Mouse (Mus musculus) left cerebral cortex, adult 2 months (tissue): Measurements from ENCODE around the gene Gna12. TPM values are rescaled to one million over a fixed set of nuclear protein-coding genes. Genes with fewer than 3 reads are reported as not detected.

Experiments
- DNase-seq, 2 experiments: peaks; one replicate each; pipeline ENCODE4 v3.0.0; 2021 to 2022; ENCODE audit warnings: low spot score in 2 of 2, mixed read lengths in 1 of 2; ENCODE audit errors: extremely low spot score in 1 of 2
- H3K27ac ChIP-seq: fragments of 200-600 bp; 2 replicates; pipeline ENCODE4 v1.8.1; 2022
- H3K4me3 ChIP-seq: fragments of 200-600 bp; 2 replicates; pipeline ENCODE4 v1.8.1; 2022
- CTCF ChIP-seq: fragments of 200-600 bp; IDR thresholded peaks from 2 replicates; pipeline ENCODE4 v1.8.1; 2022; ENCODE audit warnings: antibody characterized with exemption, mild to moderate bottlenecking, moderate library complexity
- intact Hi-C: fragments of 180-260 bp; cut with DNase I; formaldehyde crosslinking; loops from one replicate; pipeline ENCODE4 v1.15.1; 2025
- total RNA-seq, 2 experiments: library from RNA; stranded (reverse); gene quantifications; 2 replicates each; pipeline ENCODE4 v1.2.3; 2021

Gene Gna12
- total RNA-seq, 2 experiments from 2014 or later: 62.2 to 67.6 TPM

DNA sequence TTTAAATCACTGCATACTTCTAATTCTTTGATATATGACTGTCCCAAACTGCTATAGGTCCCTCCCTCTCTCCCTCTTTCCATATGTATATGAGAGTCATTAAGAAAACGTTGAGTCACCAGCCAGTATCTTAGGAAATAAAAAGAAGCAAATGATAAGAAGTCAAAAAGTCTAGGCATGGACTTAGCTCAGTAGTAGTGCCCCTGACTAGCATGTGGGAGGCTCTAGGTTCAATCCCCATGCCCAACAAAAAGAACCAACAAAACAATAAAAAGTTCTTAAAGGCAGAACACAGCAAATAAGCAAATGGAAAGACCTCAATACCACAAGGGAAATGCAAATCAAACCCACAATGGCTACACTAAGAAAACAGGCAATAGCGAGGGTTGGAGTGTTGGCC, 18.8 kb downstream of the Gna12 start:
- no peak for DNase-seq
- intact Hi-C loops: no loop called here
- Histone ChIP-seq H3K4me3 (no peak overlapping the region), H3K27ac (peak overlapping the region; percentile 45; the same call in 1 of the 2 replicates)
- no peak for TF ChIP-seq CTCF

DNA sequence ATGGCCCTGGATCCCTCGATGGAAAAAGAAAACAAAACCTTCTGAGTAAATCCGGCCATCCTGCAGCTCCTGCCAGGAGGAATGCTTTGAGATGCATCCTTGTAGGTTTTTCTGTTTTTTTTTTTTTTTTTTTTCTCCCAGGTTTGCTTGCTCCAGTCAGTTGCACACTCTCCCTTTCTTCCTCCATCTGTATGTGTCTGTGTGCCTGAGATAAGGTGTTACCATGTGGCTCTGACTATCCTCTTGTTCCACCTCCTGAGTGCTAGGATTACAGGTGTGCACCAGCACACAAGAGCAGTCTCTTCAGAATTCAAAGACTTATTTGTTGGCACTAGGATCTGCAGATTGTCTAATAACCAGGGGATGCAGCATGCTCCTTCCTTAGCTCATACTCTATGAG, 23.3 kb downstream of the Gna12 start:
- DNase-seq: no peak
- H3K4me3 ChIP-seq: no peak overlapping the region
- no peak for TF ChIP-seq CTCF
- H3K27ac ChIP-seq: no peak overlapping the region; the same call in 1 of the 2 replicates
- intact Hi-C loops: no loop called here

DNA sequence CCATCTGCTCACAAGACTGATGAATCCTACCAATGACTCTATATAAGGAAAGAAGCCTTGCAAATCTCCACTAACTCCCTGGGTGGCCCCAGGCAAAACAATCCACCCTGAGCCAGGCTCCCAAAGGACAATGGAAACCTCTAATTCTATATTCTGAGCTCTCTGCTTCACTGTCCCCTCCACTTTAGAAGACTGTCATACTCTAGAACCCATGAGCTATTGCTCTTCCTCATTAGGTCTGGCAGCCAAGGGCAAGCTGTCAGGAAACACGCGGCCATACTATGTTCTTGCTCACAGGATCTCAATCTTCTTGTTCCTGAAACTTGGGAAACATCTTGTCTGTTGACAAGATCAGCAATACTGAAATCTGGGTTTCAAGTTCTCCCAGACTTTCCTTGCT, 24.0 kb downstream of the Gna12 start:
- H3K4me3 ChIP-seq: no peak overlapping the region
- no peak overlapping the region; the same call in 1 of the 2 replicates for H3K27ac ChIP-seq
- intact Hi-C loops: no loop called here
- no peak for DNase-seq
- TF ChIP-seq CTCF: no peak

DNA sequence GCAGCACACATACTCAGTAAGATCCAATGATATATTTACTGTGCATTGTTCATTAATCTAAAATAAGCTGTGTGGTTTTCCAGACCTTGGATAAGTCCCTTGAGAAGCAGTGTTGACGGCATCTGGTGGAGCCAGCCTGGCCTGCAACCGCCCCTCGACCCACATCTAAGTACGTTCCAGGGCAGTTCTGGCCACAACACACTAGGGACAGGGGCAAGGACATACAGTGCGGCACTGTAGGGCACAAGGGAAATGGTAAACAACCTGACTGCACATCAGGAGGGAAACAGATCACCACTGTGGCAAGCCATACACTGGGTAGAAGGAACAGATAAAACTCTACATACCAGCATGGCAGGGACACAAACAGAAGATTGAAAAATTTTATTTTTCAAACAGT, 28.4 kb downstream of the Gna12 start:
- TF ChIP-seq CTCF: no peak
- intact Hi-C loops: no loop called here
- no peak for DNase-seq
- Histone ChIP-seq H3K27ac (no peak overlapping the region), H3K4me3 (no peak overlapping the region)

DNA sequence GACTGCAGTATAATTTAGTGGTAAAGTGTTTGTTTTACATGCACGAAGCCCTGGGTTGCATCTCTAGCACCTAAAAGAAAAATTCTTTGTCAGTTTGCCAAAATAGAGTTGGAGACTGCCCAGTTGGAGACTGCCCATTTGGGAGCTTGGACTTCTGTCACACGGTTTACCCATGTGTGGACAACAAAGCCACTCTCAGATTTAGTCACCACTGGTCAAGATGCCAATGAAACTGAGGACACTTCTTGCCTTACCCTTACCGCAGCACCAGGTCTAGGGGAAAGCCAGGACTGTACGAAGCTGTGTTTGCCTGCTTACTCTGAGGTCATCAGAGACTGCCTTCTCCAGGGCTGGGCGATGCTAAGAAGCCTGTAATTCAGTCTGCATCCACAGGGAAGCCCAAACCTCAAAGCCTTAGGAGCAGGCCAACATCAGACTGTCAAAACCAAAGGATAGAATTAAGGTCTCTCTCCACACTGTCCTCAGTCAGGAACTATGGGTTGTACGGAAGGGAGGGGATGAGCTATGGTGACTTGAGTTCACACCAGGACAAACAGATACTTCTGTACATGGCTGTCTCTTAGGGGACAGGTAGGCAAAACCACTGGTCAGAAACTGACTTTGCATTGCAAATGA, 29.8 kb downstream of the Gna12 start:
- Histone ChIP-seq H3K27ac (no peak overlapping the region; the same call in 1 of the 2 replicates), H3K4me3 (no peak overlapping the region)
- no peak for DNase-seq
- intact Hi-C loops: no loop called here
- no peak; the same call in 1 of the 2 replicates for TF ChIP-seq CTCF

DNA sequence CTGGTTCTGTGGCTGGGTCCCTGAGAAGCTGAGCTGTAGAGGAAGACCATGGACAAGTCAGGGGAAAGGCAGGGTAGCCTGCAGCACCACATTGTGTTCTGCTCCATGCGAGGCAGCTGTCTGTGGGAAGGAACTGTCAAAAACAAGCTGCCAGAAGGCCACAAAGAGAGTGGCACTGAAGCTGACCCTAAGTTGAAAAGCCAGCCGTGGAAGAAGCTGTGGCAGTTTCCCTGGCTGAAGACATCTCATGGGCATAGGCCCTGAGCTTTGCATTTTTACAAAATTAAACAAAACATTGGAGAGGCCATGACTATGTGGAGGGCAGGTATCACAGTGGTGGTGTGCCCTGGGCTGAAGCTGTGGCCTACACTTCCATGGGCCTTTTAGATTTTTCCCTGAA, 31.0 kb downstream of the Gna12 start:
- Histone ChIP-seq H3K4me3 (no peak overlapping the region), H3K27ac (peak overlapping the region; percentile 78)
- no peak for TF ChIP-seq CTCF
- no peak for DNase-seq
- intact Hi-C loops: no loop called here

DNA sequence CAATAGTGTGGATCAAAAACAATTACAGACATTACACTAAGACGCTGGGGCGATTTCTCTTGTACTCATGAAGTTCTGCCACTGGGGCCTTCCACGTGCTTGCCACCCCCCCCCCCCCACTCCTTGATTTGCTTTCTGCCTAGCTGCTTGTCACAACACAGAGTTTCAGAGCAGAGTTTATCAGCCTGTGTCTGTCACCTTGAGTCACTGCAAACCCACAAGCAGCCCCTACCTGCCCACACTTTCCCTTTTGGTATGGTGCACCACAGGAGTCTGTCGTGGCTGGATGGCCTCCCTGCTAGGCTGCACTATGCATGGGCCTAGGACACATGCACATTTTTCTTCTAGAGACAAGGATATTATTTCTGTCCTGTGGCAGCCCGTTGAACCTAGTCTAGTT, 31.5 kb downstream of the Gna12 start:
- no peak for DNase-seq
- no peak overlapping the region for H3K4me3 ChIP-seq
- intact Hi-C loops: no loop called here
- no peak for TF ChIP-seq CTCF
- H3K27ac ChIP-seq: peak overlapping the region; percentile 78

DNA sequence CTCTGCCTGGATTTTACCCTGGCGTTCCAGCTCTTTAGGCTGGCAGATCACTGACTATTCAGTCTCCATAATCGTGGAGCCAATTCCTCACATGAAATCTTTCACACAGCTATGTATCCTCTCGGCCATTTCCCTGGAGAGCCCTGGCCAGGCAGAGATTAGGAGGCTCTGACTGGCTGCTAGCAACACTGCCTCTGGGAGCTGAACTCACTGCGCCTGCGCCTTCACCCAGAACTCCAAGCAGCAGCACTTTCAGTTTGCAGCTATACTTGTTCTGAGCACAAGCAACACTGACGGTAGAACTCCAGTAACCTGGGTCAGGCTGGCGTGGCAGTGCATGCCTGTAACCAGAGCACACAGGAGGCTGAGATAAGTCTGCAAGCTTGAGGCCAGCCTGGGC, 32.1 kb downstream of the Gna12 start:
- no peak for DNase-seq
- H3K4me3 ChIP-seq: no peak overlapping the region
- H3K27ac ChIP-seq: peak overlapping the region; percentile 13; the same call in 1 of the 2 replicates
- TF ChIP-seq CTCF: no peak
- intact Hi-C loops: no loop called here

DNA sequence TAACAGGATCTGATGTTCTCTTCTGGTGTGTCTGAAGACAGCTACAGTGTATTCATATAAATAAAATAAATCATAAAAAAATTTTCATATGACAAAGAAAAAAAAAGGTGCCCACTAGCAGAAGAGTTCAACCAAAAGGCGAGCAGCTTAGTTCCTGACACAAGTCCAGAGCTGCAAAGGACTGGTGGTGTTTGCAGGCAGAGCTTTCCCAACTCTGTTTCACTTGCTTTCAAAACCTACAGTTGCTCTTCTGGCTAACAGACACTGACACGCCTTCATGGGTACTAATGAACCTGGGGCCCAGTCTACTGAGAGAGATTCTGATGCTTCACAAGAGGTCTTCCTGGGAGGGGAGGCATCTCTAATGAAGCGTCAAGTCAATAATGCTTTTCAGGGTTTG, 34.2 kb downstream of the Gna12 start:
- intact Hi-C loops: no loop called here
- no peak for DNase-seq
- Histone ChIP-seq H3K4me3 (no peak overlapping the region), H3K27ac (no peak overlapping the region)
- TF ChIP-seq CTCF: no peak

DNA sequence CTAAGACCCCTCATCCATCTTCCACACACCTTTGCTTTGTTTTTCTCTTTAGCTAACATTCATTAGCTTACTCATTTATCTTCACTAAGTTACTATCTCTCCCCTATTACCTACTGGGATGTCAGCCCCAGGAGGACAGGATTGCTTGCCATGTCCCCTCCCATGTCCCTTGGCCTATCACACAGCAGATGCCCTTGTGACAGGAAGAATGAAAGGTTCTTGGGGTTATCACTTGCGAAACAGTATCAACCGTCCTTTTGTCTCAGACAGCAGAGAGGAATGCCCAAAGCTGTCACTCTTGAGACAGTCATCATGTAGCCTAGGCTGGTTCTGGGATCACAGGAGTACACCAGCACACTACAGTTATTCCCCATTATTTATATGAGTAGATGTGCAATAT, 35.1 kb downstream of the Gna12 start:
- DNase-seq: no peak
- Histone ChIP-seq H3K4me3 (no peak overlapping the region), H3K27ac (no peak overlapping the region; the same call in 1 of the 2 replicates)
- intact Hi-C loops: no loop called here
- no peak for TF ChIP-seq CTCF

DNA sequence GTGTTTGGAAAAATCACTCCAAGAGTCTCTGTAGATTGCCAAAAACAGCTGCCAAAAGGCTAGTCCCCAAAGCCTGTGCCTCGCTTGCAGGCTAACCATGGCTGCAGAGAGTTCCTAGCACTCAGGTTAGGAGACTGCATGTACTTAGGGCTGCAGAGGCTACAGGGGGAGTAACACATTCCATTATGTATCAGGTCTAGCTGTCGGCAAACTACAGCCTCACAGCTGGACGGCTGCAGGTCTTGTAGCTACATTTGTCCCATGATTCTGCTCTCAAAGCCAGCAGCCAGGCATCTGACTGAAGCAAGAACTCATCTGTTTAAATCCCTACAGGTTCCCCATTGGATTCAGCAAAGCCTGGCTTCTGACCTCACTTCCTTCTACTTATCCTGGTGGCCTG, 35.5 kb downstream of the Gna12 start:
- peak overlapping the region; percentile 61; the same call in 1 of the 2 replicates for H3K27ac ChIP-seq
- H3K4me3 ChIP-seq: no peak overlapping the region
- no peak for DNase-seq
- no peak for TF ChIP-seq CTCF
- intact Hi-C loops: no loop called here

DNA sequence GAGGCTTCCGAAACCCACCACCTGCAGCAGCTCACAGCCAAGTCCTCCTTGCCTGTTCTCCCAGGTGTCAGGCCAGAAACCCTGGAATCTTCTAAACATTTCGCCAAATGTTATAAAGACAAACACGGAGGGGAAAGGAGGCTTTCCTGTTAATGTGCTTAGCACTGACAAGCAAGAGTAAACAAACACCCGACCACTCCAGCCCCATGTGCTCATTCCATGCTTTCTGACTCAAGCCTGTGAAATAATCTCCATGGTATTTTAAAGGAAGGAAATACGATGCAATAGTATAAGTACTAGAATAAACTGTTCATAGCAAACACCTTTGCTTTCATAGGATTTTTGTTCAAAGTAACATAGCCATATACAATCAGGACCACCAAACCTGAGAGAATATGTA, 38.0 kb downstream of the Gna12 start:
- no peak overlapping the region for H3K4me3 ChIP-seq
- DNase-seq: no peak
- intact Hi-C loops: no loop called here
- H3K27ac ChIP-seq: peak overlapping the region; percentile 73
- TF ChIP-seq CTCF: no peak
